Mouse (Mus musculus): Measurements from ENCODE around the gene Mmp14.

The Mmp14 gene

DNA sequence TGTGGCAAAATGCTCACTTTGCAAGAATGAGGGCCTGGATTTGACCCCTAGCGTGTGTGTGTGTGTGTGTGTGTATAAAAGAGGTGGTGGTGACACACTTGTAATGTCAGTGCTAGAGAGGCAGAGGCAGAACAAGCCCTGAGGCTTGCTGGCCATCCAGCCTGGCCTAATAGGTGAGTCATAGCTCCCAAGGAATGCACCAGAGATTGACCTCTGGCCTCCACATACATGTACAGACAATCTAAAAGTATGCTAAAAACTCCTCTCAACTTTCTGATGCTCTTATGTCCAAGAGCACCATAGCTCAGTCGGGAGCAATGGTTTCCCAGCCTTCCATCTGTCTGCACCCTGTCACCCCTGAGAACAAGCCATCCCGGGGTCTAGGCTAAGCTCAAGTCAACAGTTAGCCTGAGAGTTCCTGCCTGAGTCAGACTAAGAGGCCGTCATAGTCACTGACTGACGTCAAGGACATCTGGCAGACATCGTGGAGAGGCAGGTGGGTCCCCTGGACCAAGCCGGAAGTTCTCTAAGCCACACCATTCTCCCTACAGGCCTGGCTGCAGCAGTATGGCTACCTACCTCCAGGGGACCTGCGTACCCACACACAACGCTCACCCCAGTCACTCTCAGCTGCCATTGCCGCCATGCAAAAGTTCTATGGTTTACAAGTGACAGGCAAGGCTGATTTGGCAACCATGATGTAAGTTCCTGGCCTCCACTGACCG lies 3.9 kb downstream of the Mmp14 start:
- DNase-seq: no peak

DNA sequence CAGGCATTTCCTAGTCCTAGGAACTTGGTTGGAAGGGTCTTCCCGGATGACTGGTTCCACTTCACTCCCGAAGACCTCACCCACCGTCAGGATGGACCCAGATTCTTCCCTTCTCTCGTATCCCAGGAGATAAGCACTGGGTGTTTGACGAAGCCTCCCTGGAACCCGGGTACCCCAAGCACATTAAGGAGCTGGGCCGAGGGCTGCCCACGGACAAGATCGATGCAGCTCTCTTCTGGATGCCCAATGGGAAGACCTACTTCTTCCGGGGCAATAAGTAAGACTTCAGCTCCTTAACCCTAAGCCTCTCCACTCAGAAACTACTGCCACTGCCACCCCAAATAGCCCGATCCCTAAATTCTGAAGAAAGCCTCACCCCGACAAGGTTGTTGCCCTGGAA lies 7.7 kb downstream of the Mmp14 start:
- no peak for DNase-seq

DNA sequence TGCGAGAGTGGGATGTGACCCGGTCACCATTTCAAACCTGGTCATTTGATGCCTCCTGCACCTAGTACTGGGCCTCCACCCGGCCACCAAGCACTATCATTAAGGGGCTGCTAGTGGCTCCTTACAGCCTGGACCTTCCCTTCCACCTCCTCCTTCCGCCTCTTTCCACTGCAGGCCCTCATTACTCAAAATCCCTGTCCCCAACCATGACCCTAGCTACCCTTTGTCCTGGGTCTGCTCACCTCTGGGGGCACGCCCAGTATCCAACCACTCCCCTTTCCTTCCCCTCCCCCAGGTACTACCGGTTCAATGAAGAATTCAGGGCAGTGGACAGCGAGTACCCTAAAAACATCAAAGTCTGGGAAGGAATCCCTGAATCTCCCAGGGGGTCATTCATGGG lies 8.2 kb downstream of the Mmp14 start:
- no peak for DNase-seq

DNA sequence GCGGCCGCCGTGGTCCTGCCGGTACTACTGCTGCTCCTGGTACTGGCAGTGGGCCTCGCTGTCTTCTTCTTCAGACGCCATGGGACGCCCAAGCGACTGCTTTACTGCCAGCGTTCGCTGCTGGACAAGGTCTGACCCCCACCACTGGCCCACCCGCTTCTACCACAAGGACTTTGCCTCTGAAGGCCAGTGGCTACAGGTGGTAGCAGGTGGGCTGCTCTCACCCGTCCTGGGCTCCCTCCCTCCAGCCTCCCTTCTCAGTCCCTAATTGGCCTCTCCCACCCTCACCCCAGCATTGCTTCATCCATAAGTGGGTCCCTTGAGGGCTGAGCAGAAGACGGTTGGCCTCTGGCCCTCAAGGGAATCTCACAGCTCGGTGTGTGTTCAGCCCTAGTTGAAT lies 9.1 kb downstream of the Mmp14 start:
- DNase-seq: no peak

DNA sequence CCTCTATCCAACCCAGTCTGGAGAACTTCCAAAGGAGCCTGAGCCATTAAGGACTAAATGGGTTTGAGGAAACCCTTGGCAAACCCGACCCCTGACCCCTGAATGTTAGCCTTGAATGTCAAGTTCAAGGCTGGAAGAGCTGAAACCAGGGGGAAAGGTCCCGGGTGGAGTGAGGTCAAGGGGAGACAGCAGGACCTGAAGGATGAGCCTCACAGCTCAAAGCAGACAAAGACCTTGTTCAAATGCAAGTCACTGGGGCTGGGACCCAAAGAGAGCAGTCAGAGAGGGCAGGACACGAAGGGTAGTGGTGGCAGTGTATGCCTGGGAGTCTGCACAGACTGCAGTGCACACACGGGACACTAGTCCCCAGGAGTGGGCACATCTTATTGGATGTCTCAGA lies 10.0 kb downstream of the Mmp14 start:
- no peak for DNase-seq

DNA sequence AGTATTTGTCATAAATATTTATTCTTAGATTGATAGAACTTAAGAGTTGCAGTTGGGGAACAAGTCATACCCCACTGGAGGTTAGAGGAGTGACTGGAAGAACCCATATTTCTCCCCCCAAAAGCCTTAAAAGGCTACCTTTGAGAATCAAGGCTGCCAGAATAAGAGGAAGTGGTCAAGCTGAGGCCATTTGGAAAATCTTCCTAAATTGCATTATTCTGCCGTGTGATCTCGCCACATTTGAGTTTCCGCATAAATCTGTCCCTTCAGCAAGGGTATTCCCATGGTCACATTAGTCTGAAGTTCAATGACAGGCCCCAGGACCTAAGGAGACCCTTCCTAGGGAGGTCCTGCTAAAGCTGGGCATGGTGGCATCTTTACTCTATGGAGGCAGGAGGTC lies 11.1 kb downstream of the Mmp14 start:
- DNase-seq: no peak

DNA sequence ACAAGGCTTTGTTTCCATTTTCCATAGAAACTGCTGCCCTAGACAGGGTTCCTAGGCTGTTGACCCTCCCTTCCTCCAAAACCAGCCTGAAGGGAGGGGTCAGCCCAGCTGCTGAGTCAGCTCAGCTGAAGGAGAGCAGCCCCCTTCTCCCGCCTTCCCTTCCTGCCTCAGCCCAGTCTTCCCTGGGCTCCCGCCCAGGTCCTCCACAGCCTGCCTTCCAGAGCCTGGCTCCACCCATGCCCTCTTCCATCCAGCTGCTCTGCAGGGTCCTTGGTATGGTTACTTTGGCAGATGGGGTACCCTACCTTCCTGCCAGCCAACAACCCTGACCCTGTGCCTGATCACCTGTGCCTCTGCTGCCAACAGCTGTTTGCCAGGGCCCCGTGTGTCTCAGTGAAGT lies 11.8 kb downstream of the Mmp14 start:
- peak in 1 of 2 experiments; percentile 32 for DNase-seq

DNA sequence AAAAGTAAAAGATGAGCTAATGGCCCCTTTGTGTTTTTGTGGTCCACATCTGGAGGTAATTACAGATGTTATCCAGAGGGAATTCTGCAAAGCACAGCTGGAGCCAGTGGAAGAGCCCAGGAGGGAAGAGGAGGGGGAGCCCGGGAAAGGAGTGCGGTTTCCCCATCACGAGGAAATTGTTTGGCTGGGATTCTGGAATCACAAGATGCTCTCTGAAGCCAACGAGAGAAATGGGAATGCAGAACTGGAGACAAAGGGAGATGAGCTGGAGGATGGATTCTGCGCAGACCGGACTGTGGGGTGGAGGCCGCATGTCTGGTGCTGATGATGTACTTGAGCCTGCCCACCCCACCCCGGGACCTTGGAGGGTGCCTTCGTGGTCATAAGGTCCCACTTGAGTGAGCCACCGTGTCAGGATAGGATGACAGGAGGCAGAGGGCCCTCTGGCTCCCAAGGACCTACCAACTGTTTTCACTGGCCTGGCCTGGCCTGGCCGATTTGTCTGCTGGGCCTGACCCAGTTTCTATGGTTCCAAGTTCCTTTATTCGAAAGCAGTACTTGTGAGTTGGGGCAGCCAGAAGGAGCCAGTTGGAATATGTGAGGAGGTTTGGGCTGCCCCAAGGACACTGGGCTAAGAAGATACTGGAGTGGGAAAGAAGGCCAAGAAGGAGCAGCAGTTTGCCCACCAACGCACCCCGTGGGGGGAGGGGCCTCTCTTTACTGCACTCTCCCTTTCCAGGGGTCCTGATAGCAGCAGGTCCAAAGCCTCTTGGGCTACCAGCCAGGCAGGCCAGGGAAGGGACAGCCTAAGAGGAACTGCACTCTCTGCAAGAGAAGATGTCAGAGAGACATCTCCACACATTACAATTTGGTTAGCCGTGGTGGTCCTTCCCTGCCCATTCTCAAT lies 12.6 kb downstream of the Mmp14 start:
- peak; percentile 29 to 38 for DNase-seq

DNA sequence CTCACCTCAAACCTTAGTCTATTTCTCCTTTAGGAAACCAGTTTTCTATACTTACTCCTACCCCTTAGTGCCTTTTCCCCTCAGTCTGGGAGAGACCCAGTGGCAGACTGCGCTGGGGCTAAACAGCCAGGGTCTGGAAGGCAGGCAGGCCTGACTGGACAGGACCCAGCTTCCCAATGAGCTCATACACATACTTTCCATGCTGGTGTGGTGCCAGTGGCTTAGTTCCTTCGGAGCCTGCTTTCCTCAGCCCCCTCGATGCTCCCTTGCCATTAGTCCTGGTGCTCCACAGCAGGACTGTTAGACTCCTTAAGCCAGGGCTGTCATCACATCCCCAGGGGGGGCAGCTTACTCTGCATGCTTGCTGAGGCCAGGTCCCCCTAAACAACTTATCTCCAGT lies 14.1 kb downstream of the Mmp14 start:
- DNase-seq: no peak

DNA sequence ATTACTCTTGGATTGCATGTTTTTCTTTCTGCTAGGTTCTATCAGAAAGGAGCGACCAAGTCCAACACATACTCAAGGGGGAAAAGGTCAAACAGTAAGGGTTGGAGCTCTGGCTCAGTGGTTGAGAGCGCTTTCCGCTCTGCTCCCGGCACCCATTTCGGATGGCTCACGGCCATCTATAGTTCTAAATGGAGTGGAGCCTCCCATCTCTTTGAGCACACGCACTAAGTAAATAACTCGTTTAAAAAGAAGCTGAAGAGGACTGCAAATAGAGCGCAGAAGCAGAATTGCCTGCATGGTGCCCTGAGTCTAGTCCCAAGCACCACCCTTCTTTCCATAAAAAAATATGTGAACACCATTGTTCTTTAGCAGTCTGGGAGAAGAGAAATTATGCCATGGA lies 22.2 kb downstream of the Mmp14 start:
- no peak for DNase-seq

DNA sequence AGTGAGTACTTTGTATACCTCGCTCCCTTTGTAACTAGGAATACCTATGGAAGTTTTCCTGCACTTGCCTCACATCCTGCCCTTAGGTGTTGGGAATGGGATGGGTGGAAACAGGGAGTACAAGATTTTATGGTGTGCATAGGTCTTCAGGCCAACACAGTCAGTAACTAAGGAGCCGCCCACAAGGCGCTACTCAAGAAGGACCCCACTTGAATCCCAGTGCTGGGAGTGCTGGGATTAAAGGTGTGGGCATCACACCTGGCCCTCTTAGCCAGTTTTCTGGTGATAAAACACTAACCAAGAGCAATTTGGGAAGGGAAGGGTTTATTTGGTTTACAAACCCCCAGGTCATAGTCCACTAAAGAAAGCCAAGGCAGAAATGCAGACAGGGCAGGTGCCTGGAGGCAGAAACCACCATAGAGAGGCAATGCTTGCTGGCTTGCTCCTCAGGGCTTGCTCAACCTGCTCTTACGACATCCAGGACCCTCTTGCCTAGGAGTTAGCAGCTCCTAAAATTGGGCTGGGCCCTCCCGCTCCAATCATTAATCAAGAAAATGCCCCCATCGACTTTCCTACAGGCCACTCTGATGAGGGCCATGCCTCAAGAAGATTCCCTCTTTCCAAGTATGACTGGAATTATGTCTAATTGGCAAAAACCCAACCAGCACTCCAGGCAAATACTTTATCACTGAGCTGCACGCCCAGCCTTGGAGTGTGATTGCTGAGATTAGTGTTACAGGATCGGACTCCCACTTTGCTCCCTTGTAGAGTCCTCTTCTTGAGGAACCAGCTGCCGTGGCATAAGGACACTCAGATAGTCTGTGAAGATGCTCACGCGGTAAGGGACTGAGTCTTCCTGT lies 23.5 kb downstream of the Mmp14 start:
- no peak for DNase-seq

DNA sequence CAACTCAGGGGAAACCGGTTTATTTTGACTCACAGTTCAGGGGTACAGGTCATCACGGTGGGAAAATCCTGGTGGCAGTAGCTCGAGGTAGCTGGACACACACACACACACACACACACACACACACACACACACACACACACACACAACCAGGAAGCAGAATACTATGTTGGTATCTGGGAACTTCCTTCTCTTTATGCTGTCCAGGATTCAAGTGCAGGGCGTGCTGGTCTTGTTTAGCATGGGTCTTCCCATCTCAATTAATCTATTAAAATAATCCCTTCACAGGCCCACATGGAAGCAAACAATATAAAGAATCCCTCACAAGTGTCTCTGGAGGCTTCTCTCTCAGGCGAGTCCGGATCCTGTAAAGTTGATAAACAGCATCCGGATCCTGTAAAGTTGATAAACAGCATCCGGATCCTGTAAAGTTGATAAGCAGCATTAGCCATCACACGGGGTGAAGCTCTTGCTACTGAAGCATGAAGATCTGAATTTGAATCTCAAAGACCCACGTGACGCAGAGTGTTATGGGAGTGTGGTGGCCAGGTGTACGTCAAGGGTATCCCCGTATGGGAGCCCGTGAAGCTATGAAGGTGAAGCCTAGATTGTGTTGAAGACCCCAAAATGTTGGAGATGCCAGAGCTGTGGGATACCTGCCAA lies 26.6 kb downstream of the Mmp14 start:
- no peak for DNase-seq

DNA sequence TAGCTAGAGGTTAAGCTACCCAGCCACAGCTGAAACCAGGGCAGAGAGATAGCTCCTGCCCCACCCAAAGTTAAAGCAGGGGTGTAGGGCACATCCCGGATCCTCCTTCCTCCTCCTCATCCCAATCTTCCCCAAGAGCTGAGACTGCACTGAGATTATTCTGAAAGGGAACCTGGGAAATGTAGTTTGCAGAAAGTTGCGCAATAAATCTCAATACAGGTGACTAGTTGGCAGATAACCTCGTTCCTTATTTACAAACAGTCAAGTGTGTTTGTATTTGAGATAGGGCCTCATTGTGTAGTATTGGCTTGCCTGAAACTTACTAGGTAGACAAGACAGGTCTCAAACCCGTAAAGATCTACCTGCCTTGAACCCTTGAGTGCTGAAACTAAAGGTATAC lies 30.7 kb downstream of the Mmp14 start:
- DNase-seq: no peak

DNA sequence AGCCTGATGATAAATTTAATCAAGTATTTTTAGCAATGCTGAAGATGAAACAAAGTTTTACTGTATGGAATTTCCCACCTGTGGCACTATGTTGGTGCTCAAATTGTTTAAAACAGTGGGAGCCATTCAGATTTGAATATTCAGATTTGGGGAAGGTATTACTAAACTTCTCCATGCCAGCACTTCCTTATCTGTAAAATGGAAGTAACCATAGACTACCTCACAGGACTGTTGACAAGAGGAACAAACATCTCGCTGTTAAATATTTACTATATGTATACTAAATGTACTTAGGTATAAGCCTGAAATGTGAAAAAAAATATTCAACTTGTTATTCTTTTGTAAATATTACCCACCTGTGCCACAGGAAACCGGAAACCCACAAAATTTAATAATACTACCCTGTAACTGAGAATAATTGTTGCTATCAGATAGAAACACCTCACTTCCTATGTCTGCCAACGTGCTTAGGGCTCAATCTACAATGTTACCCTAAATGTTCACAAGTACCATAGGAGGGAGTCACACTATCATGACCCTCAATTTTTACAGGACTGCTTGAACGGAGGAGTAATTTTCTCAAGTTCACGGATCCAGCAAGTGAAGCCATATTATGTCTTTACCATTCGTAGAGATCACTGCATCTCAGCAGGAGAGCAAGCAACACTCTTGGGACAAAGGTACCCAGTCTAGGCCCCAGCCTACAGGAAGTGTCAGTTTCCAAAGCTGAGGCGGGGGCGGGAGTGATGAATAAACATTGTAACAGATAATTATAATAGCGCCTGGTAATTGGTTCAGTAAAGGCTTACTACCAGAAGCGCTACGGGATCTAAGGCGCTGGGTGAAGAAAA lies 31.9 kb downstream of the Mmp14 start:
- DNase-seq: no peak

DNA sequence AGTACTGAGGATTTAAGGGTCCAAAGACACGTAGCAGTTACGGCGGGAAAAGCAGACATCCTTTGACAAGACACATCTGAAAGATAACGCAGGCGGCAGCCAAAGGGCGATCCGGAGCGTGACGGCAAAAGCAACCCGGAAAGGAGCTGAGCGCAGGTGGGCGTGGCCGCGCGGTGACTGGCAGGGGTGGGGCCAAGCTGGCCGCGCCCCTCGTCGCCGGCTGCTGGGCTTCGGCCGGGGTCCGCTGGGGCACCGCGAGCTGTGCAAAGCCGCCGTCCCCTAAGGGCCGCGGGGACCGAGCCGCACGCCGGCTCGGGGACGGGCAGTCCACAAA lies 32.5 kb downstream of the Mmp14 start, which contains the start of gene Lrp10:
Lrp10 (plus strand) TSS at position 179 of the 334 bp plus-strand sequence.
- DNase-seq: peak; percentile 90 to 96

DNA sequence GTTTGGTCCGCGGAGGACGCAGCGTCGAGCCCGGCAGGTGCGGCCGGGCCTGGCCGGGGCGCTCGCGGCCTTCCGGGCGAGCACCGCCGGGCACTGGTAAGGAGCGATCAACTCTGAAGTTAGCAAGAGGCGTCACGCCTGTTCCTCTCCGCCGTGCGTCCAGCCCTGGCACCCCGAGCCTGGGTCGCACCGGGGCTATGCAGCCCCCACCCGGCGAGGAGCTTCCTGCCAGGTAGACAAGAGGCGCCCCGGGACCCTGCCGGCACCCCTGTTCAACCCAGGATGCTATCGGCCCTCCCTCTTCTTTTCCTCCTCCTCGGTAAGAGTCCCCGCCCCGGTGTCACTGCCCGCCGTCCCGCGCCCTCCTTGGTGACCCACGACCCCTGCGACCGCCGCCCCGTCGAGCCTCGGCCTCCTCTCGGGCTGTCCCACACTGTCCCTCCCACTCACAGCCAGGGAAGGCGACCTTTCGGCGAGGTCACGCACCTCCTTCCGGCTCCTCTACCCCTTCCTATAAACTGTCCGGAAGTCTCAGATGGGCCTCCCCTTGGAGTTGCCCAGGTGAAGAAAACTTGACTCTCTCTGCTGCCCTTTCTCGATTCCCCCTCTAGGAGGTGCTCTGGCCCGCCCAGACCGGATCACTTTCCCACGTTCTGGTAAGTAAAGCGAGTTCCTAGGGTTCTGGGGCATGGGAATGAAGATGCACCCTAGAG lies 33.0 kb downstream of the Mmp14 start:
- DNase-seq: peak; percentile 81 to 87

DNA sequence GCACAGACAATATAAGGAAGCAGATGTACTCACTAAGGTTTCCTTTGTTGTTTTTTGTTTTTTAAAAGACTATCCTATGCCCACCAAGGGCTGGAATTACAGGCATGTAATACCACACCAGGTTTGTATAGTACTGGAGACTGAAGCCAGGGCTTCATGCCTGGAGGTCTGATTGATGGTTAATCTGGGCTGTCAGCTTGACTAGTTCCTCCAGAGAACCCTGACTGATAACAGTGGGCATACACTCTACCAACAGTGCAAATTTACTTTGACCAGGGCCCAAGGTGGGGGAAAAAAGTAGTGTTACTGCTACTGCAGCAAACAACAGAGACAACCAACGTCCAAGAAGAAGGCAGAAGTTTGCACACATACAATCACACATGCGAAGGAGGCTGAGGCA lies 40.1 kb downstream of the Mmp14 start:
- no peak for DNase-seq

DNA sequence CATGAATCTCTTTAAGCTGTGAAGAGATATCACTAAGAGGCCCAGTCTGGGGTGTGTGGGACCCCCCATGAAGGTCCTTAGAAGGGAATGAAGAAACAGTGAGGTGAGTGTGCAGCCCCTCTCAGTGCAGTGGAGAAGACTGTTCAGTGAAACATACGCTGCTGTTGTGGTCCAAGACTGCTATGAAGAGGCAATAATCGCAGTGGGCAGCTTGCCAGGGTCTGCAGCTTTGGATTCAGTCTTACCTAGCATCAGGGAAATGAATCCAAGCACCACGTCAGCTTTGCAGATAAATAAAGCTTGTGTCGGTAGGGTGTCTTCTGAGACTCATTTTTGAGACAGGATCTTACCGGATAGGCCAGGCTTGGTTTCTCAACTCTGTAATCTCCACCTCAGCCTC lies 41.3 kb downstream of the Mmp14 start:
- DNase-seq: no peak

DNA sequence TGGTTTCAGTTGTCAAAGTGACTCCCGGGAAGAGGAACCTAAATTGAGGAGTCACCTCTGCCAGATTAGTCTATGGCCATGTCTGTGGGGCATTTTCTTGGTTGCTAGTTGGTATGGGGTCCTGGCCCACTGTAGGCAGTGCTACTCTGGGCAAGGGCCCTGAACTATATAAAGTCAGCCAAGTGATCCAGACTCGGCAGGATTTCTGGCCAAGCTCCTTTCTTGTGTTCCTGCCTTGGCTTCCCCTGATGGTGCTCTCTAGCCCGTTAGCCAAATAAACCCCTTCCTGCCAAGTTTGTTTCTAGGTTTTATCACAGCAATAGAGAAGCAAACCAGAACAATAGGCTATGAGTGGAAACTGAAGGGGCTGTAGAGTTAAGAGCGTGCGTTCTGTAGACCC lies 43.3 kb downstream of the Mmp14 start:
- DNase-seq: no peak

DNA sequence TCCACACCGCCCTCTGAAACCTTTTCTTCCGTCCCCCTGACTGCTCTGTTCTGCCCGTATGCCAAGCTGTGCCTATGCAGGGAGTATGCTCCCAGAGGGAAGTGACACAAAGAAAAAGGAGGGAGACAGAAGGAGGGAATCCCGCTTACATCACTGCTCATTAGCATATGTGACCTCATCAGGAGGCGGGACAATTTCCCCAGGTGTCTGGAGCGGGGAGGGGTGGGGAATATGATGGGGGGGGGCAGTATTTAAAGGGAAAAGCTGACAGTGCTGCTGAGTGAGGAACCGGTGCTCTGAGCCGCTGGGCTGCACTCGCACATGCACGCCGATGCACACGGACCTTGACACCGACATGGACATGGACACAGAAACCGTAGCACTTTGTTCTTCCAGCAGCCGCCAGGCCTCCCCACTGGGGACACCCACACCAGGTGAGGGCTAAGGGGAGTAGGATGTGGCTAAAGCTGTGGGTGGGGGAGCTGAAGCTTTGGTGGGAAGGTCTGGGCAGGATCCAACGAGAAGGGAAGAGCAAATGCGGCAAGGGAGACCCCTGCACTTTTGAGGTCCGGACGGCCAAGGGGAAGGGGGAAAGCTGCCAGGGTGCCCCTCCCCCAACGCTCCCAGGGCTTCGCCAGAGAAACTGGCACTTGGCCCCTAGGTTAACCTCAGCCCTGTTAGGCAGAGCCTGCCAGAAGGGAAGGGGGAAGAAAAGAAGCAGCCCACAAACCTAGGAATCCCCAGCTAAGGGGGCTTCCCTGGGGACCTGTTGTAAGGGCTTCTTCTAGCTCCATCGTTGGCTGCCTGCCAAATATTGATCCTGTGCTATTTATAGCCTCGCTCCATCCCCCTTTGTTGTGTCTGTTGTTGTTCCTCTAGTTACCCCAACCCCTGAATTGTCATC lies 44.8 kb downstream of the Mmp14 start, which contains the start of gene Rem2:
Rem2 (plus strand) TSS at position 160 of the 904 bp plus-strand sequence.
- DNase-seq: peak; percentile 73 to 74
